Mouse (Mus musculus): ENCODE data around the gene Zfp526.

Zfp526 gene

GRCm38 (mm10) chr7:25221102-25221883, at the start of gene Zfp526:
Gene Zfp526 (plus strand): TSS chr7:25221425.
- peak; percentile 98 for DNase-seq

- no peak for DNase-seq
These were observed 48.6 kb upstream of the Zfp526 start for GRCm38 (mm10) chr7:25172669-25173068.

GRCm38 (mm10) chr7:25174343-25174742, 46.9 kb upstream of the Zfp526 start:
- DNase-seq: no peak

GRCm38 (mm10) chr7:25178317-25178716, 42.9 kb upstream of the Zfp526 start:
- DNase-seq: no peak

GRCm38 (mm10) chr7:25178787-25179605, 42.2 kb upstream of the Zfp526 start:
- peak; percentile 11 for DNase-seq

GRCm38 (mm10) chr7:25179606-25180161, 41.5 kb upstream of the Zfp526 start, which contains the start of gene Pou2f2:
Gene Pou2f2 (minus strand): TSS chr7:25179726.
- peak; percentile 23 for DNase-seq

GRCm38 (mm10) chr7:25180512-25180911, 40.7 kb upstream of the Zfp526 start:
- DNase-seq: no peak

GRCm38 (mm10) chr7:25181331-25181790, 39.9 kb upstream of the Zfp526 start:
- peak; percentile 24 for DNase-seq

- no peak for DNase-seq
These were observed 39.4 kb upstream of the Zfp526 start for GRCm38 (mm10) chr7:25181814-25182213.

GRCm38 (mm10) chr7:25184091-25184490, 37.1 kb upstream of the Zfp526 start:
- no peak for DNase-seq

GRCm38 (mm10) chr7:25187662-25188650, 33.3 kb upstream of the Zfp526 start:
- DNase-seq: peak; percentile 84

- DNase-seq: no peak
These were observed 30.4 kb upstream of the Zfp526 start for GRCm38 (mm10) chr7:25190806-25191205.

- DNase-seq: no peak
These were observed 29.1 kb upstream of the Zfp526 start for GRCm38 (mm10) chr7:25192110-25192509.

- no peak for DNase-seq
These were observed 26.1 kb upstream of the Zfp526 start for GRCm38 (mm10) chr7:25195148-25195547.

- no peak for DNase-seq
These were observed 25.1 kb upstream of the Zfp526 start for GRCm38 (mm10) chr7:25196107-25196506.

- peak; percentile 17 for DNase-seq
These were observed 23.7 kb upstream of the Zfp526 start for GRCm38 (mm10) chr7:25197384-25198018.

- no peak for DNase-seq
These were observed 17.6 kb upstream of the Zfp526 start for GRCm38 (mm10) chr7:25203624-25204023.

- no peak for DNase-seq
These were observed 15.7 kb upstream of the Zfp526 start for GRCm38 (mm10) chr7:25205355-25206093.

GRCm38 (mm10) chr7:25206094-25206830, 15.0 kb upstream of the Zfp526 start:
- no peak for DNase-seq

GRCm38 (mm10) chr7:25209161-25209622, 12.0 kb upstream of the Zfp526 start:
- DNase-seq: no peak

All from kidney, adult 9 months (tissue).